Mouse (Mus musculus) pancreas, adult 10 weeks (tissue): ENCODE measurements around the gene Ccr7. TPM values are rescaled to one million over a fixed set of nuclear protein-coding genes. Genes with fewer than 3 reads are reported as not detected.

Source experiments
- polyA plus RNA-seq: library from polyadenylated mRNA; stranded (reverse); fragments of 350-450 nt; fragmentation: Illumina TruSeq; extraction: RNeasy Lipid Tissue Mini Kit (QIAGEN cat#74804); gene quantifications from one replicate; pipeline ENCODE4 v1.2.3, GENCODE M21; 2015; ENCODE audit warnings: low read depth, low replicate concordance; ENCODE audit not compliant: insufficient read depth

Gene Ccr7
- 0.55 TPM for polyA plus RNA-seq

DNA sequence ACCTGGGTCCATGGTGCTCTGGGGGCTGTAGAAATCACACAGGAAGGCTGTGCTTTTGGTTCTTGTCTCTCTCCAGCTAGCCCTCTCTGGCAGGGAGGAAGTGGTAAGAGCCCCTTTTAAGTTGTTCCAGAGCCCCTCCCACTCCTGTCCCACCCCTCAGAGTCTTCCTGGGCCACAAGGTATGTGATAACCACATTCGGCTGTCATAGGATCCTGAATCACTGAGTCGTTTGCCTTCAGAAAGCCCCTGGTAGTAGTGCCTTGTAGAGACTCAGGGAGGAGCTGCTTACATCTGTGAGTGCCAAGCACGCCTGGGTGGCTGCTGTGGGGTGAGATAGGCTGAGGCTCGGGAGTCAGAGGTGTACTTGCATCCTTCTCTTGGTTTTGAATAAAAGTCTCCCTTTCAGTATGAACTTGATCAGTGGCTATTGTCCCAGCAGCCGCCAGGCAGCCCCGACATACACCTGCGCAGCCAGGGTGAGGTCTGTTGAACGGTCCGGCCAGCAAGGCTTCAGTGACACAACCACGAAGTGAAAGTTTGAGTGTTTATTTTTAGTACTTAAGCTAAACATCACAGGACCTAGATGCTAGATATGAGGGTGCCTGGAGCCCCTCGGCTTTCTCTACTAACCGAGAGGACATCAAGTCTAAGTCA is at the start of gene Ccr7:
Gene Ccr7 (minus strand): TSS at position 91 of the 655 bp plus-strand sequence.

Other genes with a start within 250 kb of the Ccr7 start
- 0.83 TPM for gene Cdc6, start 247.3 kb downstream of the Ccr7 start, polyA plus RNA-seq
- 5.0 TPM for gene Rara, start 227.3 kb downstream of the Ccr7 start, polyA plus RNA-seq
- gene Gjd3, start 172.1 kb downstream of the Ccr7 start, polyA plus RNA-seq = not detected
- 1.4 TPM for gene Top2a, start 130.9 kb downstream of the Ccr7 start, polyA plus RNA-seq
- 81.0 TPM for gene Igfbp4, start 113.8 kb downstream of the Ccr7 start, polyA plus RNA-seq
- 0.55 TPM for gene Tns4, start 65.8 kb downstream of the Ccr7 start, polyA plus RNA-seq
- gene Smarce1, start 75.9 kb upstream of the Ccr7 start, polyA plus RNA-seq = 17.8 TPM
- 0.42 TPM for gene Krt222, start 89.0 kb upstream of the Ccr7 start, polyA plus RNA-seq
- gene Krt24, start 130.2 kb upstream of the Ccr7 start, polyA plus RNA-seq = not detected
- not detected for gene Krt25, start 167.9 kb upstream of the Ccr7 start, polyA plus RNA-seq
- gene Krt26, start 182.9 kb upstream of the Ccr7 start, polyA plus RNA-seq = not detected
- gene Krt27, start 196.0 kb upstream of the Ccr7 start, polyA plus RNA-seq = not detected
- not detected for gene Krt28, start 219.8 kb upstream of the Ccr7 start, polyA plus RNA-seq
- 3.7 TPM for gene Krt10, start 234.3 kb upstream of the Ccr7 start, polyA plus RNA-seq